Mouse (Mus musculus) MEL (cell line): Measurements from ENCODE around the gene Slc7a8. TPM values are rescaled to one million over a fixed set of nuclear protein-coding genes. Genes with fewer than 3 reads are reported as not detected.

Experiments used
- DNase-seq: peaks from one replicate; pipeline ENCODE4 v3.0.0; 2011; ENCODE audit warnings: low read depth, low spot score
- H3K27ac ChIP-seq: 2 replicates; pipeline ENCODE4 v1.5.1; 2012; ENCODE audit warnings: low read depth, mild to moderate bottlenecking, control low read depth, low read length, moderate library complexity; ENCODE audit not compliant: control insufficient read depth
- H3K27me3 ChIP-seq, 2 experiments: fragments of 150-350 bp in 1 of 2; sonication (generic) in 1 of 2; 2 replicates each; pipeline ENCODE4 v1.6.1; 2012; ENCODE audit warnings: low read length in 2 of 2, mild to moderate bottlenecking in 2 of 2, improper control_type of control experiment in 1 of 2, moderate library complexity in 1 of 2; ENCODE audit not compliant: insufficient read depth in 2 of 2, control insufficient read depth in 1 of 2
- H3K36me3 ChIP-seq, 2 experiments: 2 replicates each; pipeline ENCODE4 v1.6.1; 2012 to 2014; ENCODE audit warnings: low read length in 2 of 2, improper control_type of control experiment in 1 of 2, inconsistent platforms in 1 of 2, mild to moderate bottlenecking in 1 of 2; ENCODE audit not compliant: insufficient read depth in 2 of 2, control insufficient read depth in 1 of 2
- H3K4me1 ChIP-seq, 2 experiments: fragments of 150-350 bp in 1 of 2; sonication (generic) in 1 of 2; 2 replicates each; pipeline ENCODE4 v1.6.1; 2012; ENCODE audit warnings: low read length in 2 of 2, improper control_type of control experiment in 1 of 2, mild to moderate bottlenecking in 1 of 2; ENCODE audit not compliant: insufficient read depth in 2 of 2, control insufficient read depth in 1 of 2
- H3K4me3 ChIP-seq, 2 experiments: fragments of 150-350 bp in 1 of 2; sonication (generic) in 1 of 2; 2 replicates each; pipeline ENCODE4 v1.5.1; 2012; ENCODE audit warnings: low read depth in 2 of 2, low read length in 2 of 2, mild to moderate bottlenecking in 2 of 2, moderate library complexity in 2 of 2, control low read depth in 1 of 2, improper control_type of control experiment in 1 of 2; ENCODE audit not compliant: control insufficient read depth in 1 of 2, insufficient read depth in 1 of 2
- H3K79me2 ChIP-seq: 2 replicates; pipeline ENCODE4 v1.6.1; 2012; ENCODE audit warnings: mild to moderate bottlenecking, low read length, moderate library complexity; ENCODE audit not compliant: control insufficient read depth, poor library complexity, insufficient read depth
- H3K9ac ChIP-seq: 2 replicates; pipeline ENCODE4 v1.6.1; 2012; ENCODE audit warnings: low read depth, mild to moderate bottlenecking, control low read depth, low read length, moderate library complexity; ENCODE audit not compliant: control insufficient read depth, poor library complexity, severe bottlenecking
- H3K9me3 ChIP-seq: fragments of 150-350 bp; sonication (generic); replicated peaks from 2 replicates; pipeline ENCODE4 v1.6.1; 2012; ENCODE audit warnings: mild to moderate bottlenecking, low read length, improper control_type of control experiment, moderate library complexity; ENCODE audit not compliant: insufficient read depth
- BHLHE40 ChIP-seq: IDR thresholded peaks from 2 replicates; pipeline ENCODE4 v1.6.1; 2012; ENCODE audit warnings: low read depth, mild to moderate bottlenecking, inconsistent platforms, low read length, improper control_type of control experiment, borderline replicate concordance
- CHD2 ChIP-seq: IDR thresholded peaks from 2 replicates; pipeline ENCODE4 v1.6.1; 2011; ENCODE audit warnings: low read length, improper control_type of control experiment
- E2F4 ChIP-seq: IDR thresholded peaks from 2 replicates; pipeline ENCODE4 v1.6.1; 2011; ENCODE audit warnings: low read depth, low read length, improper control_type of control experiment, borderline replicate concordance
- ETS1 ChIP-seq: IDR thresholded peaks from 2 replicates; pipeline ENCODE4 v1.6.1; 2012; ENCODE audit warnings: low read depth, mild to moderate bottlenecking, inconsistent platforms, low read length, improper control_type of control experiment, moderate library complexity
- GABPA ChIP-seq: IDR thresholded peaks from 2 replicates; pipeline ENCODE4 v1.6.1; 2012; ENCODE audit warnings: low read depth, mild to moderate bottlenecking, inconsistent platforms, low read length, improper control_type of control experiment, moderate library complexity
- GATA1 ChIP-seq: IDR thresholded peaks from 2 replicates; pipeline ENCODE4 v1.6.1; 2011; ENCODE audit warnings: low read depth, low read length, improper control_type of control experiment
- HCFC1 ChIP-seq: IDR thresholded peaks from 2 replicates; pipeline ENCODE4 v1.6.1; 2012; ENCODE audit warnings: low read depth, mild to moderate bottlenecking, inconsistent platforms, low read length, improper control_type of control experiment, moderate library complexity
- KAT2A ChIP-seq: conservative IDR thresholded peaks from 2 replicates; pipeline ENCODE4 v1.6.1; 2012; ENCODE audit warnings: low read depth, low read length, improper control_type of control experiment, inconsistent platforms
- MAFK ChIP-seq: IDR thresholded peaks from 2 replicates; pipeline ENCODE4 v1.6.1; 2011; ENCODE audit warnings: low read depth, mild to moderate bottlenecking, low read length, improper control_type of control experiment, borderline replicate concordance
- MAX ChIP-seq: IDR thresholded peaks from 2 replicates; pipeline ENCODE4 v1.6.1; 2011; ENCODE audit warnings: low read length, improper control_type of control experiment
- MEF2A ChIP-seq: IDR thresholded peaks from 2 replicates; pipeline ENCODE4 v1.6.1; 2014; ENCODE audit warnings: low read depth, mild to moderate bottlenecking, inconsistent platforms, low read length, improper control_type of control experiment; ENCODE audit not compliant: poor library complexity, insufficient replicate concordance, severe bottlenecking; ENCODE audit errors: extremely low read depth
- SIN3A ChIP-seq: IDR thresholded peaks from 2 replicates; pipeline ENCODE4 v1.6.1; 2012; ENCODE audit warnings: low read length, improper control_type of control experiment, inconsistent platforms
- SMC3 ChIP-seq: IDR thresholded peaks from 2 replicates; pipeline ENCODE4 v1.6.1; 2011; ENCODE audit warnings: low read depth, low read length, improper control_type of control experiment
- TBP ChIP-seq: IDR thresholded peaks from 2 replicates; pipeline ENCODE4 v1.8.0; 2011; ENCODE audit warnings: low read depth, low read length, improper control_type of control experiment
- UBTF ChIP-seq: IDR thresholded peaks from 2 replicates; pipeline ENCODE4 v1.6.1; 2012; ENCODE audit warnings: low read depth, mild to moderate bottlenecking, inconsistent platforms, low read length, improper control_type of control experiment, moderate library complexity, borderline replicate concordance; ENCODE audit not compliant: insufficient read depth
- USF1 ChIP-seq: IDR thresholded peaks from 2 replicates; pipeline ENCODE4 v1.6.1; 2014; ENCODE audit warnings: low read depth, mild to moderate bottlenecking, inconsistent platforms, low read length, improper control_type of control experiment, moderate library complexity
- ZKSCAN1 ChIP-seq: IDR thresholded peaks from 2 replicates; pipeline ENCODE4 v1.6.1; 2012; ENCODE audit warnings: low read depth, mild to moderate bottlenecking, inconsistent platforms, low read length, improper control_type of control experiment, moderate library complexity
- ZMIZ1 ChIP-seq: IDR thresholded peaks from 2 replicates; pipeline ENCODE4 v1.6.1; 2012; ENCODE audit warnings: low read depth, mild to moderate bottlenecking, inconsistent platforms, low read length, improper control_type of control experiment, moderate library complexity
- ZNF384 ChIP-seq: IDR thresholded peaks from 2 replicates; pipeline ENCODE4 v1.6.1; 2012; ENCODE audit warnings: low read depth, mild to moderate bottlenecking, inconsistent platforms, low read length, improper control_type of control experiment
- polyA plus RNA-seq, 2 experiments: library from polyadenylated mRNA; stranded (reverse) in 1 of 2; unstranded in 1 of 2; fragments of >175 nt in 1 of 2; fragments of >200 nt in 1 of 2; gene quantifications; 2 replicates each; pipeline versions ENCODE4 v1.2.1 to v1.2.4; 2012; ENCODE audit warnings: low replicate concordance in 2 of 2, low read depth in 1 of 2; ENCODE audit not compliant: insufficient read length in 2 of 2, insufficient read depth in 1 of 2, missing spikeins in 1 of 2
- total RNA-seq: library from RNA; depleted of rRNA; stranded (reverse); fragments of 300-350 nt; gene quantifications from 2 replicates; pipeline ENCODE4 v1.2.3, GENCODE M21; 2012

Gene Slc7a8
- total and polyA plus RNA-seq, 3 experiments, result 0.08 to 0.29 TPM; not detected in 1

DNA sequence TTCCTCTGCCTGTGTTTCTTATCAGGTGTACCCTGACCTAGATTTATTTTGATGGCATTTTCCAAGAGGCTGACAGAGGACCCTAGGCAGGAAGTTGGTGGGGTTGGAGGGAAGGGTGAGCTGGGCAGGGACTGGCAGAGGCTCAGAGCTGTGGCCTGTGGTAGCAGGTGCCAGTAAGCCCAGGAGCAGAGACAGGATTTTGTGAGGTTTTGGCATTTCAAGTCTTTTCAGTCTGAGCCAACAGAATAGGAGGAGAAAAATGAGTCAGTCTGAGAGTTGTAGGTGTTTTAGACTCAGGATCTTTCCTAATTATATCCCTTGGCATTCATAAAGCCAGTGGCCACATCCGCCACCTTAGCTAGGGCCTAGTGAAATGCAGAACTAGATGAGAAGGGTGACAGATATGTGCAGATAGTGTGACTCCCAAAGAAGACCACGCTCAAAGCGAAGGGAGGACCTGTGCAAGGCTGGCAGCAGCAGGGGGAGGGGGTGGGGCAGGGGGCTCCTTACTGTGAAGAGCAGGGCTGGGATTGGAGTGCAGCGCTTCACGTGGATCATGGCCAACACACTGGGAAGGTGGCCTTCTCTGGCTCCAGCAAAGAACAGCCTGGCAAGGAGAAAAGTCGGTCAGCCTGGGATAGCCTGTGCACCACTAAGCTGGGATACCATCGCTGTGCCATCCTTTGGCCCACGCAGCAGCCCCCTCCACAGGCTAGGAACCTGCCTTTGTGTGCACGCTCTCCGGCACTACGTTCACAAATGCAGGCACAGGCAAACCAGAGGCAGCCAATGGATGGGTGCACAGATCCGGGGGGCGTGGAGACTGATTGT is 52.7 kb downstream of the Slc7a8 start:
- DNase-seq, result no peak
- Histone ChIP-seq H3K9me3 (no peaks in the 10 kb centered on the region), H3K36me3 (no peaks in the 10 kb centered on the region), H3K4me1 (peaks cover 0 to 12% of the 10 kb centered on the region in 2 experiments; a peak in 1 of 4 replicates), H3K79me2 (no peaks in the 10 kb centered on the region), H3K27me3 (no peaks in the 10 kb centered on the region), H3K9ac (no peak overlapping the region), H3K4me3 (no peak overlapping the region), H3K27ac (no peak overlapping the region)
- no peak for TF ChIP-seq TBP
- no peak for TF ChIP-seq ZNF384
- no peak for TF ChIP-seq MAFK
- no peak for TF ChIP-seq UBTF
- TF ChIP-seq ZMIZ1, result no peak
- TF ChIP-seq SMC3, result no peak
- no peak for TF ChIP-seq GABPA
- no peak for TF ChIP-seq E2F4
- no peak for TF ChIP-seq ZKSCAN1

- H3K27me3 ChIP-seq, result no peaks in the 10 kb centered on the region
- no peak for DNase-seq
Observed at GRCm38 (mm10) chr14:54727565-54727964, 54.2 kb downstream of the Slc7a8 start.

DNA sequence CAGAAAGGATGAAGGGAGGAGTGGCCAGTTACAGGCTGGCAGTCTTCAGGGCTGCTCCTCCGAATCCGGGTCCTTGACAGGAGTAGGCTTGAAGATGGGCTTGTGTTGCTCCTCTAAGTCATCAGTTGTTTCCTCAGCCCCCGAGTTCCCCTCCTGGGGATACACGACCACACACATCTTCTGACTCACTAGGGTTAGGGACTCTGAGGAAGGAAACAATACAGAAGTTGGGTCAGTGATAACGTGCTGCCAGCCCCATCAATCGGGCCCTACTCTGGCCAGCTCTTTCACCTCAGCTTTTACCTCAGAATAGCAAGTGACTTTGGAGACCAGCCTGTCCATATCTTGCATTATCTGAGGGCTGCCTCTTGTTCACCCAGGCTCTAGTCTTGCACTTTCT is 57.7 kb downstream of the Slc7a8 start:
- Histone ChIP-seq H3K9me3 (no peaks in the 10 kb centered on the region), H3K27me3 (no peaks in the 10 kb centered on the region), H3K27ac (no peak overlapping the region), H3K4me3 (no peak overlapping the region), H3K9ac (no peak overlapping the region)
- DNase-seq, result no peak
- no peak for TF ChIP-seq KAT2A
- TF ChIP-seq CHD2, result no peak
- TF ChIP-seq, all 39 proteins: peak for 0
- peaks cover 0 to 12% of the 10 kb centered on the region in 2 experiments; a peak in 1 of 4 replicates for H3K4me1 ChIP-seq
- no peaks in the 10 kb centered on the region for H3K79me2 ChIP-seq
- no peaks in the 10 kb centered on the region for H3K36me3 ChIP-seq

More at GRCm38 (mm10) chr14:54727565-54727964, 54.2 kb downstream of the Slc7a8 start:
- Histone ChIP-seq H3K4me1 (peaks cover 0 to 12% of the 10 kb centered on the region in 2 experiments; a peak in 1 of 4 replicates), H3K9me3 (no peaks in the 10 kb centered on the region), H3K9ac (no peak overlapping the region), H3K27ac (no peak overlapping the region), H3K79me2 (no peaks in the 10 kb centered on the region), H3K4me3 (no peak overlapping the region), H3K36me3 (no peaks in the 10 kb centered on the region)
- TF ChIP-seq BHLHE40, result no peak
- TF ChIP-seq ZMIZ1, result no peak
- no peak for TF ChIP-seq CHD2
- TF ChIP-seq MEF2A, result no peak
- TF ChIP-seq HCFC1, result no peak
- TF ChIP-seq ETS1, result no peak
- TF ChIP-seq GATA1, result no peak
- TF ChIP-seq MAX, result no peak
- no peak for TF ChIP-seq USF1
- no peak for TF ChIP-seq SIN3A
